Mouse (Mus musculus): ENCODE results near the gene Atf3. TPM values are rescaled to one million over a fixed set of nuclear protein-coding genes. Genes with fewer than 3 reads are reported as not detected.

Gene Atf3
- polyA plus RNA-seq (2012; rRNA removed; ENCODE audit: low replicate concordance): 6.8 and 7.7 TPM in 2 replicates

GRCm38 (mm10) chr1:191217939-191218338 is at the start of gene Atf3:
Gene Atf3 (minus strand): TSS chr1:191218039.

GRCm38 (mm10) chr1:191164717-191165116 is 53.1 kb downstream of the Atf3 start, which contains the start of gene Fam71a:
Gene Fam71a (minus strand): TSS chr1:191164817.

Other genes with a start within 250 kb of the Atf3 start
- gene Vash2, start 238.7 kb downstream of the Atf3 start, polyA plus RNA-seq (2012; rRNA removed; ENCODE audit: low replicate concordance): 1.1 and 4.5 TPM in 2 replicates
- gene Flvcr1, start 191.9 kb downstream of the Atf3 start, polyA plus RNA-seq (2012; rRNA removed; ENCODE audit: low replicate concordance): 26.7 and 34.8 TPM in 2 replicates
- not detected in 2 replicates for gene Spata45, start 181.4 kb downstream of the Atf3 start, polyA plus RNA-seq (2012; rRNA removed; ENCODE audit: low replicate concordance)
- 3.3 and 10.9 TPM in 2 replicates for gene Tatdn3, start 155.1 kb downstream of the Atf3 start, polyA plus RNA-seq (2012; rRNA removed; ENCODE audit: low replicate concordance)
- gene Nsl1, start 155.0 kb downstream of the Atf3 start, polyA plus RNA-seq (2012; rRNA removed; ENCODE audit: low replicate concordance): 0.47 and 1.1 TPM in 2 replicates
- gene Batf3, start 120.2 kb downstream of the Atf3 start, polyA plus RNA-seq (2012; rRNA removed; ENCODE audit: low replicate concordance): 16.2 and 28.0 TPM in 2 replicates
- gene Fam71a, start 53.2 kb downstream of the Atf3 start, polyA plus RNA-seq (2012; rRNA removed; ENCODE audit: low replicate concordance): not detected in 2 replicates
- 129 and 158 TPM in 2 replicates for gene Nenf, start 100.2 kb upstream of the Atf3 start, polyA plus RNA-seq (2012; rRNA removed; ENCODE audit: low replicate concordance)
- 7.1 and 7.4 TPM in 2 replicates for gene Tmem206, start 107.9 kb upstream of the Atf3 start, polyA plus RNA-seq (2012; rRNA removed; ENCODE audit: low replicate concordance)
- 212 and 279 TPM in 2 replicates for gene Ppp2r5a, start 185.2 kb upstream of the Atf3 start, polyA plus RNA-seq (2012; rRNA removed; ENCODE audit: low replicate concordance)